7 mouse cellular contexts compared by ENCODE assay signal in genomic region chr14:75753206-75753605, GRCm38 (mm10). TPM values are rescaled to one million over a fixed set of nuclear protein-coding genes. Genes with fewer than 3 reads are reported as not detected.
DNase-seq lines count a peak whose midpoint lies in the region; ATAC-seq and TF ChIP-seq lines count a peak whose summit lies in the region.

No protein-coding gene starts in this region.

- peak overlapping the region; percentile 96 for H3K4me3 ChIP-seq in megakaryocyte, embryonic 14.5 days (replicated peaks)
- H3K4me3 ChIP-seq in forebrain, embryonic 11.5 days (ENCODE audit: low read depth, low read length) = peak overlapping the region; percentile 92
- H3K4me3 ChIP-seq in limb, embryonic 14.5 days (replicated peaks; ENCODE audit: low read length) = peak overlapping the region; percentile 98

- H3K36me3 ChIP-seq in megakaryocyte, embryonic 14.5 days (replicated peaks; ENCODE audit: low read length) = peaks cover 20% of the 10 kb centered on the region
- H3K36me3 ChIP-seq in forebrain, embryonic 11.5 days (ENCODE audit: control insufficient read depth, insufficient read depth, low read length) = no peaks in the 10 kb centered on the region
- no peaks in the 10 kb centered on the region for H3K36me3 ChIP-seq in limb, embryonic 14.5 days (ENCODE audit: control insufficient read depth, insufficient read depth, low read length)

- peak overlapping the region; percentile 76 for H3K4me2 ChIP-seq in forebrain, embryonic 11.5 days (ENCODE audit: low read depth, low read length, severe bottlenecking)
- peak overlapping the region; percentile 74 for H3K4me2 ChIP-seq in limb, embryonic 14.5 days (replicated peaks; ENCODE audit: low read depth, low read length, severe bottlenecking)

- no peak for TF ChIP-seq POLR2A in limb, embryonic 14.5 days (IDR thresholded peaks at IDR 0.05; ENCODE audit: borderline replicate concordance, extremely low read depth, insufficient read depth, insufficient read length)

- no peak for ATAC-seq in megakaryocyte, adult 5-6 weeks (ENCODE audit: poor library complexity, severe bottlenecking)
- ATAC-seq in forebrain, embryonic 11.5 days (replicated peaks; ENCODE audit: low FRiP score) = no peak
- ATAC-seq in limb, embryonic 14.5 days (ENCODE audit: low FRiP score, low read depth) = no peak
- no peak for ATAC-seq in megakaryocyte-erythroid progenitor cell, adult 5-6 weeks (replicated peaks; ENCODE audit: low FRiP score, low TSS enrichment, poor library complexity, severe bottlenecking)

- H3K9ac ChIP-seq in forebrain, embryonic 11.5 days (ENCODE audit: low read length) = peak overlapping the region; percentile 82; the same call in 1 of the 2 replicates
- H3K9ac ChIP-seq in limb, embryonic 14.5 days (ENCODE audit: low read depth, low read length, severe bottlenecking) = peak overlapping the region; percentile 93

- H3K9me3 ChIP-seq in megakaryocyte, embryonic 14.5 days = no peaks in the 10 kb centered on the region
- H3K9me3 ChIP-seq in forebrain, embryonic 11.5 days (ENCODE audit: control insufficient read depth, low read length) = no peaks in the 10 kb centered on the region
- H3K9me3 ChIP-seq in limb, embryonic 14.5 days (ENCODE audit: control insufficient read depth, low read length) = no peaks in the 10 kb centered on the region

- peaks cover 43% of the 10 kb centered on the region for H3K4me1 ChIP-seq in megakaryocyte, embryonic 14.5 days
- peaks cover 7% of the 10 kb centered on the region; the same call in 1 of the 2 replicates for H3K4me1 ChIP-seq in forebrain, embryonic 11.5 days (replicated peaks; ENCODE audit: control insufficient read depth, insufficient read depth, low read length)
- peaks cover 12% of the 10 kb centered on the region; the same call in 1 of the 2 replicates for H3K4me1 ChIP-seq in limb, embryonic 14.5 days (ENCODE audit: control insufficient read depth, insufficient read depth, low read length)

- 77% methylated on average over 8 of the region's 8 CpGs for WGBS in forebrain, embryonic 11.5 days
- WGBS in limb, embryonic 14.5 days = 38% methylated on average over 8 of the region's 8 CpGs

- no peak for DNase-seq in forebrain, embryonic 11.5 days (ENCODE audit: low spot score)
- no peak for DNase-seq in limb, embryonic 14.5 days (ENCODE audit: low spot score)
- no peak for DNase-seq in right cerebral cortex, adult 2 months (ENCODE audit: low spot score in 2 of 2)
- DNase-seq in lung, postnatal 14 days = no peak

- no peak overlapping the region for H3K27ac ChIP-seq in forebrain, embryonic 11.5 days (ENCODE audit: low read depth, low read length)
- no peak overlapping the region for H3K27ac ChIP-seq in limb, embryonic 14.5 days (replicated peaks; ENCODE audit: low read depth, low read length)

- no peaks in the 10 kb centered on the region for H3K27me3 ChIP-seq in megakaryocyte, embryonic 14.5 days (replicated peaks)
- no peaks in the 10 kb centered on the region for H3K27me3 ChIP-seq in forebrain, embryonic 11.5 days (ENCODE audit: control insufficient read depth, insufficient read depth, low read length)
- H3K27me3 ChIP-seq in limb, embryonic 14.5 days (ENCODE audit: control insufficient read depth, insufficient read depth, low read length) = no peaks in the 10 kb centered on the region

RNA-seq across cellular contexts. Expression of gene Cog3, which starts 1.1 kb away (rescaled TPM):
- polyA plus RNA-seq in megakaryocyte, embryonic 14.5 days (2012; ENCODE audit: insufficient read depth, low replicate concordance) = 1.3 TPM in 1 of 2 replicates, not detected in the other
- total RNA-seq in megakaryocyte, adult 5-6 weeks (2015) = 21.2 and 22.8 TPM in 2 replicates
- 24.1 and 24.5 TPM in 2 replicates for total RNA-seq in megakaryocyte, adult 5-6 weeks (2017)
- 22.5 and 23.9 TPM in 2 replicates for polyA plus RNA-seq in forebrain, embryonic 11.5 days (2014; fragmentation: Nextera tagmentation; extraction: Ambion mirVana)
- polyA plus RNA-seq in limb, embryonic 14.5 days (2012; rRNA removed) = 30.5 and 30.8 TPM in 2 replicates
- polyA plus RNA-seq in limb, embryonic 14.5 days (2014; fragmentation: Nextera tagmentation; extraction: Ambion mirVana) = 26.5 and 28.1 TPM in 2 replicates
- total RNA-seq in megakaryocyte-erythroid progenitor cell, adult 5-6 weeks (2014; fragmentation: Nextera tagmentation) = 36.7 and 47.3 TPM in 2 replicates
- total RNA-seq in megakaryocyte-erythroid progenitor cell, adult 5-6 weeks (2017) = 31.6 and 36.7 TPM in 2 replicates

RNA-seq across cellular contexts. Expression of gene Slc25a30, which starts 33.6 kb away (rescaled TPM):
- polyA plus RNA-seq in megakaryocyte, embryonic 14.5 days (2012; ENCODE audit: insufficient read depth, low replicate concordance) = 13.6 TPM in 1 of 2 replicates, not detected in the other
- 19.8 and 21.6 TPM in 2 replicates for total RNA-seq in megakaryocyte, adult 5-6 weeks (2015)
- 13.0 and 19.9 TPM in 2 replicates for total RNA-seq in megakaryocyte, adult 5-6 weeks (2017)
- polyA plus RNA-seq in forebrain, embryonic 11.5 days (2014; fragmentation: Nextera tagmentation; extraction: Ambion mirVana) = 9.2 and 9.4 TPM in 2 replicates
- polyA plus RNA-seq in limb, embryonic 14.5 days (2012; rRNA removed) = 6.2 and 8.2 TPM in 2 replicates
- 3.5 and 4.6 TPM in 2 replicates for polyA plus RNA-seq in limb, embryonic 14.5 days (2014; fragmentation: Nextera tagmentation; extraction: Ambion mirVana)
- total RNA-seq in megakaryocyte-erythroid progenitor cell, adult 5-6 weeks (2014; fragmentation: Nextera tagmentation) = 26.0 and 33.0 TPM in 2 replicates
- total RNA-seq in megakaryocyte-erythroid progenitor cell, adult 5-6 weeks (2017) = 22.5 and 32.6 TPM in 2 replicates

Comparison
In these comparisons a context has a peak if more than half of its experiments do, and no peak if none do; other contexts are left out.
1. RNA of gene Cog3, which starts 1.1 kb away (polyA plus RNA-seq): 26.5 to 30.8 TPM in limb, embryonic 14.5 days and 22.5 to 23.9 TPM in forebrain, embryonic 11.5 days; 1.3 TPM in megakaryocyte, embryonic 14.5 days; every median in the first group is over 10 times any median in the second.
2. Peak in every context shown above with its lines, with median percentiles within 50 percentile points of each other: H3K4me3 ChIP-seq.